Mouse (Mus musculus): Measurements from ENCODE around the gene Sf1.
A peak's percentile ranks its signal among the peaks of the same experiment; 100 is the strongest.

DNA sequence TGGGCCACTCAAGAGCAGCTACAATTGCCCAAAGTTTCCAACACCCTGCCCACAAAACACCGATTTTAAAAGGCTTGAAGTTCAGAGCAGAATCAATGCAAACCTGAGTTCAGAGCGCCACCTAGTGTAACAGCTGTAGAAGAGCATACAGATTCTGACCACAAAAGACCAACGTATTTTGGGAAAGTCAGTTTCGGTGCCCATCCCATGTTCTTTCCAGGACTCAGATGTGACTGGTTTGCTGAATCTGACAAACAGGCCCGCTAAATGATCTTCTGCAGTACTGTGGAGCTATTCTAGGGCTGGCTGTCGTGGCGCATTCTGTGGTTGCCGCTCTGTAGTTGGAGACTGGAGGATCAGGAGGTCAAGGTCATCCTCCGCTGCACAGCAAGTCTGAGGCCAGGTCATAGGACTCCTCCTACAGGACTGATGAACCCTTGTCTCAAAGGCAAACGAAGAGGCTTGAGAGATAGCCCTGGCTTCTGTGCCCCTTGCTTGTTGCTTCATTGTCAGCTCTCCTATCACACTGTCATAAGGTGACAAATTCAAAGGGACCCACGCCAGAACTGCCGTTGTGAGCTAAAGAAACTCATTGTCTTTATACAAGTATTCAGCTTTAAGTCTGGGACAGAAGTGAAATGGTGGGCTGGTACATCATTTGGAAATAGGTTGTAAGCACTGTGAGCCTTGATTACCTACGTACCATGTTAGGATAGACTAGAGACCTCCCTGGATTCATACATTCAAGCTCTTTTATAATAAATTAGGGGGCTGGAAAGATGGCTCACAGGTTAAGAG lies 31.6 kb upstream of the Sf1 start:
- TF ChIP-seq CTCF (IDR thresholded peaks at IDR 0.05; ENCODE audit: low read depth, low read length) (peak; percentile 4), POLR2A (IDR thresholded peaks at IDR 0.05; ENCODE audit: insufficient read depth, low read length) (no peak), EP300 (IDR thresholded peaks at IDR 0.05; ENCODE audit: insufficient read depth, low read depth, low read length) (no peak)
